Mouse (Mus musculus) thymus, postnatal 10 days (tissue): Measurements from ENCODE around the gene Zcwpw1.
A peak's percentile ranks its signal among the peaks of the same experiment; 100 is the strongest.
"Not testable (repeated sequence)": the region's sequence is repeated elsewhere in the genome, so short reads cannot be mapped to it uniquely, and the experiment has no call there.

Experiments
- DNase-seq, 2 experiments: peaks; one replicate each; pipeline ENCODE4 v3.0.0; 2021; ENCODE audit warnings: low spot score in 2 of 2

The Zcwpw1 gene

GRCm38 (mm10) chr5:137787151-137787928 lies at the start of gene Zcwpw1, which contains the start of gene Mepce:
Zcwpw1 (plus strand) TSS chr5:137787798.
Mepce (minus strand) TSS chr5:137787655.
- peak; percentile 93 to 95 for DNase-seq

GRCm38 (mm10) chr5:137738516-137738915 lies 49.1 kb upstream of the Zcwpw1 start:
- DNase-seq, result peak in 1 of 2 experiments; percentile 47

GRCm38 (mm10) chr5:137739471-137739870 lies 48.1 kb upstream of the Zcwpw1 start:
- DNase-seq, result no peak

GRCm38 (mm10) chr5:137740506-137740905 lies 47.1 kb upstream of the Zcwpw1 start:
- DNase-seq, result no peak

GRCm38 (mm10) chr5:137741023-137741931 lies 46.3 kb upstream of the Zcwpw1 start, which contains the start of gene Nyap1:
Nyap1 (minus strand) TSS chr5:137741607.
- DNase-seq, result peak; percentile 93 to 96

GRCm38 (mm10) chr5:137742048-137742447 lies 45.5 kb upstream of the Zcwpw1 start:
- DNase-seq, result no peak

GRCm38 (mm10) chr5:137742836-137743235 lies 44.8 kb upstream of the Zcwpw1 start:
- no peak for DNase-seq

- no peak for DNase-seq
Observed at GRCm38 (mm10) chr5:137744197-137744596, 43.4 kb upstream of the Zcwpw1 start.

- DNase-seq, result peak; percentile 92 to 96
Observed at GRCm38 (mm10) chr5:137745214-137746171, 42.1 kb upstream of the Zcwpw1 start, which contains the start of gene Tsc22d4. Tsc22d4 (plus strand) TSS chr5:137745730.

- DNase-seq, result peak; percentile 62 to 63
Observed at GRCm38 (mm10) chr5:137746282-137746850, 41.2 kb upstream of the Zcwpw1 start.

- peak; percentile 59 to 60 for DNase-seq
Observed at GRCm38 (mm10) chr5:137746851-137747325, 40.7 kb upstream of the Zcwpw1 start.

GRCm38 (mm10) chr5:137747326-137747961 lies 40.2 kb upstream of the Zcwpw1 start:
- peak; percentile 78 to 81 for DNase-seq

GRCm38 (mm10) chr5:137748130-137748770 lies 39.3 kb upstream of the Zcwpw1 start:
- peak in 1 of 2 experiments; percentile 52 for DNase-seq

GRCm38 (mm10) chr5:137749196-137749836 lies 38.3 kb upstream of the Zcwpw1 start:
- peak; percentile 61 to 74 for DNase-seq

GRCm38 (mm10) chr5:137750212-137750611 lies 37.4 kb upstream of the Zcwpw1 start:
- not testable (repeated sequence) for DNase-seq

GRCm38 (mm10) chr5:137751221-137751887 lies 36.2 kb upstream of the Zcwpw1 start:
- no peak for DNase-seq

- DNase-seq, result no peak
Observed at GRCm38 (mm10) chr5:137751988-137752387, 35.6 kb upstream of the Zcwpw1 start.

GRCm38 (mm10) chr5:137753111-137753832 lies 34.3 kb upstream of the Zcwpw1 start:
- DNase-seq, result no peak
